21 mouse cellular contexts compared by ENCODE assay signal in the genomic region with DNA sequence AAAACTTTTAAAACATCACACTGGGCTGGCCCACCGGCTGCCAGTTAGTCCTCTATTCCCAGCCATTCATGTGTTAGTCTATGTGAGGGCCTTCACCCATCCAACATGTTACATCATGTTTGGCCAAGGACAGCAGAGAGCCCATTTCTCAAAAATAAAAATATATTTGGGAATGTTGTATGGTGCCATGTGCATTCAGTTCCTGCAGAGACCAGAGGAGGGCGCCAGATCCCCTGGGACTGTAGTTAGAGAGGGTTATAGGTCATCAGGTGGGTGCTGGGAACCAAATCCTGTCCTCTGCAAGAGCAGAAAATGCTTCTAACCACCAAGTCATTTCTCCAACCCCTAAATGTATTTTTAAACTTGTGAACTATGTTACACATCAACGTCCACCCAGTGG. TPM values are rescaled to one million over a fixed set of nuclear protein-coding genes. Genes with fewer than 3 reads are reported as not detected.
DNase-seq lines count a peak whose midpoint lies in the region; ATAC-seq and TF ChIP-seq lines count a peak whose summit lies in the region.
"Had no signal": no experiment of that assay in that cellular context is flagged by ENCODE, and none has a peak within 500 bp of the region (broad histone marks: within the 10 kb centered on the region; RNA-seq: fewer than 3 reads in every experiment).

No protein-coding gene starts in this region.

- no peaks in the 10 kb centered on the region for H3K27me3 ChIP-seq in liver, embryonic 14.5 days (ENCODE audit: control insufficient read depth, insufficient read depth, low read length)
- no peaks in the 10 kb centered on the region for H3K27me3 ChIP-seq in ES-Bruce4 (ENCODE audit: control insufficient read depth, insufficient read depth, low read length, poor library complexity, severe bottlenecking)
- H3K27me3 ChIP-seq: embryonic facial prominence, embryonic 15.5 days; hindbrain, embryonic 12.5 days had no signal

- no peak for TF ChIP-seq EP300 in liver, embryonic 14.5 days (IDR thresholded peaks at IDR 0.05; ENCODE audit: low read depth)
- no peak for TF ChIP-seq EP300 in ES-Bruce4 (IDR thresholded peaks at IDR 0.05; ENCODE audit: insufficient read depth, low read depth, low read length)

- H3K27ac ChIP-seq in liver, embryonic 14.5 days = no peak overlapping the region
- no peak overlapping the region for H3K27ac ChIP-seq in ES-Bruce4 (ENCODE audit: insufficient read depth, low read length)
- H3K27ac ChIP-seq: embryonic facial prominence, embryonic 15.5 days; heart, embryonic 10.5 days; hindbrain, embryonic 12.5 days; macrophage; midbrain, embryonic 10.5 days had no signal

- no peak overlapping the region for H3K9ac ChIP-seq in liver, embryonic 14.5 days (replicated peaks)
- no peak overlapping the region for H3K9ac ChIP-seq in ES-Bruce4 (ENCODE audit: low read depth, poor library complexity, severe bottlenecking)
- H3K9ac ChIP-seq: embryonic facial prominence, embryonic 15.5 days; hindbrain, embryonic 12.5 days had no signal

- TF ChIP-seq CTCF in liver, embryonic 14.5 days (IDR thresholded peaks at IDR 0.05; ENCODE audit: low read depth) = peak; percentile 27; the same call in 1 of the 2 replicates
- peak; percentile 41 for TF ChIP-seq CTCF in ES-Bruce4 (IDR thresholded peaks at IDR 0.05; ENCODE audit: low read depth, low read length)
- peak; percentile 9; the same call in 1 of the 2 replicates for TF ChIP-seq CTCF in brain, embryonic 14.5 days (IDR thresholded peaks at IDR 0.05; ENCODE audit: borderline replicate concordance, extremely low read depth, insufficient read depth, insufficient read length)

- H3K36me3 ChIP-seq in liver, embryonic 14.5 days (replicated peaks; ENCODE audit: control insufficient read depth, insufficient read depth, low read depth) = no peaks in the 10 kb centered on the region
- H3K36me3 ChIP-seq in ES-Bruce4 (ENCODE audit: control insufficient read depth, insufficient read depth, low read length, poor library complexity, severe bottlenecking) = no peaks in the 10 kb centered on the region
- H3K36me3 ChIP-seq: embryonic facial prominence, embryonic 15.5 days; heart, embryonic 10.5 days; hindbrain, embryonic 12.5 days; midbrain, embryonic 10.5 days had no signal

- 58% methylated on average over 3 of the region's 3 CpGs for WGBS in liver, embryonic 14.5 days (ENCODE audit: insufficient replicate concordance)

- H3K4me1 ChIP-seq in liver, embryonic 14.5 days (replicated peaks; ENCODE audit: control insufficient read depth in 2 of 2, insufficient read depth in 2 of 2, low read length in 1 of 2) = no peaks in the 10 kb centered on the region
- no peaks in the 10 kb centered on the region for H3K4me1 ChIP-seq in ES-Bruce4 (ENCODE audit: control insufficient read depth, insufficient read depth, low read length)
- H3K4me1 ChIP-seq: hindbrain, embryonic 12.5 days had no signal

- DNase-seq in heart, adult 11 months = peak; percentile 76
- DNase-seq in heart, postnatal 4 days = no peak
- DNase-seq in liver, embryonic 14.5 days (ENCODE audit: low read depth in 3 of 3, low spot score in 3 of 3) = no peak
- no peak for DNase-seq in liver
- no peak for DNase-seq in brain, embryonic 14.5 days (ENCODE audit: low read depth)
- DNase-seq in cerebellum, adult 9-11 months = no peak
- DNase-seq: adrenal gland, adult 2 months; cerebellum, adult 11 months; cerebellum, postnatal 14 days; embryo, embryonic 11 days; gastrocnemius, postnatal 14 days; lung, adult 18-20 months; retina, postnatal 1 day; right cerebral cortex, postnatal 4 days; thymus, postnatal 14 days had no signal

- no peaks in the 10 kb centered on the region for H3K9me3 ChIP-seq in liver, embryonic 14.5 days (ENCODE audit: control insufficient read depth, low read length)
- H3K9me3 ChIP-seq in ES-Bruce4 (replicated peaks; ENCODE audit: control insufficient read depth, insufficient read depth, low read length, poor library complexity, severe bottlenecking) = no peaks in the 10 kb centered on the region
- H3K9me3 ChIP-seq: embryonic facial prominence, embryonic 15.5 days; heart, embryonic 10.5 days; midbrain, embryonic 10.5 days had no signal

- TF ChIP-seq POLR2A in ES-Bruce4 (IDR thresholded peaks at IDR 0.05; ENCODE audit: insufficient read depth, low read length) = no peak
- no peak for TF ChIP-seq POLR2A in brain, embryonic 14.5 days (IDR thresholded peaks at IDR 0.05; ENCODE audit: borderline replicate concordance, extremely low read depth, insufficient read depth, insufficient read length, poor library complexity, severe bottlenecking)

- ATAC-seq in liver, embryonic 14.5 days (ENCODE audit: insufficient read depth) = no peak

- H3K4me2 ChIP-seq in liver, embryonic 14.5 days (ENCODE audit: low read depth) = no peak overlapping the region
- H3K4me2 ChIP-seq: embryonic facial prominence, embryonic 15.5 days; hindbrain, embryonic 12.5 days had no signal

- H3K4me3 ChIP-seq in liver, embryonic 14.5 days (ENCODE audit: insufficient read depth in 1 of 2, low read depth in 2 of 2, low read length in 2 of 2) = no peak overlapping the region
- H3K4me3 ChIP-seq in ES-Bruce4 (ENCODE audit: low read depth, low read length) = no peak overlapping the region
- H3K4me3 ChIP-seq: embryonic facial prominence, embryonic 15.5 days; heart, embryonic 10.5 days; hindbrain, embryonic 12.5 days; midbrain, embryonic 10.5 days had no signal

RNA-seq across cellular contexts. Expression of gene Fry, which starts 27.5 kb away (rescaled TPM):
- 100 to 1,000 TPM; 169 to 174 TPM for total RNA-seq in heart, postnatal 4 days (2021)
- polyA plus RNA-seq in liver, embryonic 14.5 days (2012; rRNA removed) = 1.3 and 1.4 TPM in 2 replicates
- 1.9 and 2.5 TPM in 2 replicates for polyA plus RNA-seq in liver, embryonic 14.5 days (2014; fragmentation: Nextera tagmentation; extraction: Ambion mirVana)
- polyA plus RNA-seq in ES-Bruce4 (2011; ENCODE audit: insufficient read depth, insufficient read length, low read depth, missing spikeins) = 28.4 and 35.3 TPM in 2 replicates
- polyA plus RNA-seq in brain, embryonic 14.5 days (2012; rRNA removed) = 38.3 and 61.6 TPM in 2 replicates
